Mouse (Mus musculus) megakaryocyte, adult 5-6 weeks (primary cell): Measurements from ENCODE around the gene Sowahc. TPM values are rescaled to one million over a fixed set of nuclear protein-coding genes. Genes with fewer than 3 reads are reported as not detected.
A peak's percentile ranks its signal among the peaks of the same experiment; 100 is the strongest.

Source experiments
- ATAC-seq: 2 replicates; pipeline ENCODE4 v1.8.0; 2016; ENCODE audit warnings: mild to moderate bottlenecking, inconsistent platforms; ENCODE audit not compliant: poor library complexity, severe bottlenecking
- total RNA-seq, 2 experiments: library from RNA; stranded (forward) in 1 of 2; stranded (reverse) in 1 of 2; fragments of 153-499, 151-499 nt in 1 of 2; fragments of 221-1000, 200-1000 nt in 1 of 2; gene quantifications; 2 replicates each; pipeline versions ENCODE4 v1.2.3 to v1.2.4; 2015 to 2017

Gene Sowahc
- total RNA-seq (2015), result 50.0 and 54.3 TPM in 2 replicates
- total RNA-seq (2017), result 56.0 and 68.8 TPM in 2 replicates

DNA sequence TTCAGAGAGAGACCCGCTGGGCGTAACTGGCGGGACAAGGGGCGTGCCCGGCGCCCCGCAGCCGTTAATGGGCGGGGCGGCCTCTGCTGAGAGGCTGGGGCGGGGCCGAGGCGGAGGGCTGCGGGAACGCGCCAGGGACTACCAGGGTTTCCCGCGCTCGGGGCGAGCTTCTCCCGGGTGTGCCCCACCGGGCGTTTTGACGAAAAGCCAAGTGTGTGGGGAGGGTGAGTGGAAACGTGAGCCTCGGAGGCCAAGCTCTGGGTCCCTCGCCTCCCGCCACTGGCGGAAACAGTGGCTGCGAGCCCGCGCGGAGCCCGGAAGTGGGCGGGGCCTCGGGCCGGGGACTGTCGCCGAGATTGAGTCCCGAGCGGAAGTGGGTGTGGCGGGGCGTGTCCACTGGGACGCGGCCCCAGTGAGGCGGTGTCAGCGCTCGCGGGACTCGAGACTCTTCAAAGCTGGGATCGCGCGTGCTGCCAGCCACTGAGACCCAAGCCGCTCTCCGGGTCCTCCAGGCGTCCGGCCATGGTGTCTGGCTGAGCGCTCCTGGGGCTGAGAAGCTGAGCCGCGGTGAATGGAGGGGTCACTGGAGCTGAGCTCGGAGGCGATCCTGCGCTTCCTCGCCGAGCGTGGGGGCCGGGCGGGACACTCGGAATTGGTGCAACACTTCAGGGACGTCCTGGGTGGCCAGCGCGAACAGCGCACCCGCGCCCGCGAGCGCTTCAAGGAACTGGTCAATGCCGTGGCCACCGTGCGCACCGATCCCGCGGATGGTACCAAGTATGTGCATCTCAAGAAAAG lies at the start of gene Sowahc, which contains the start of gene Sept10:
Gene Sowahc, plus strand, starts transcription at position 481 of the 798 bp plus-strand sequence.
Gene Sept10, minus strand, starts transcription at position 375 of the 798 bp plus-strand sequence.
- ATAC-seq, result peak; percentile 91

DNA sequence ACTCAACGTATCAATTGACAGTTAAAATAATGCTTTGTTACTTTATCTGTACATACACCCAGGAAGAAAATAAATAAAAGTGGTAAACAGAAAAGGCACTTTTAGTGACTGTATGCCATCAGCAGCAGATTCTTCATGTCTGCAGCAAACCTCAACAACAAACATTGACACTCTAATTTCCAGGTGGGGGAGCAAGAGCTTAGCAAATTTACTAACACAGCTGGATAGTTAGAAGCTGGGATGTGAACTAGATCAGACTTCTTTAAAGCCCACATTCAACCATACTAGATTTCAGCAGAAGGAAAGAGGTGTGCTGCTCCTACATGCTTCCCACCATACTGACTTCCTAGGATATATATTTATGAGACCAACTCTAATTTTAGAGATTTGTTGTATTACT lies 49.2 kb upstream of the Sowahc start:
- ATAC-seq, result no peak

DNA sequence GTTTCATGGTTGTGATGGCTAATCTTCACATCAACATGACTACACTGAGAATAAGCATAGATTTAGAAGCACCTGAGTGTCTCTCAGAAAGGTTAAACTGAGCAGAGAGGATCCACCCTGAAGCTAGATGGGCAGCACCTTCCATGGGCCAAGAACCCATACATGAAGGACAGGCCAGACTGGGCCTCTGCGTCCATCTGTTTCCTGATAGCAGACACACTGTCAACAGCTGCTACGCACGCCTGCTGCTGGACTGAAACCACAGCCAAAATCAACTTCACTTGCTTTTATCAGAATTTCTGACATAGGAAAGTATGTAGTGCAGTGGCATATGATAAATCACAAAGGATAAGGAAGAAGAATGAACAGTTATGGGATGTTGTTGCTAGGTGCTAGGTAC lies 42.1 kb upstream of the Sowahc start:
- ATAC-seq, result no peak

DNA sequence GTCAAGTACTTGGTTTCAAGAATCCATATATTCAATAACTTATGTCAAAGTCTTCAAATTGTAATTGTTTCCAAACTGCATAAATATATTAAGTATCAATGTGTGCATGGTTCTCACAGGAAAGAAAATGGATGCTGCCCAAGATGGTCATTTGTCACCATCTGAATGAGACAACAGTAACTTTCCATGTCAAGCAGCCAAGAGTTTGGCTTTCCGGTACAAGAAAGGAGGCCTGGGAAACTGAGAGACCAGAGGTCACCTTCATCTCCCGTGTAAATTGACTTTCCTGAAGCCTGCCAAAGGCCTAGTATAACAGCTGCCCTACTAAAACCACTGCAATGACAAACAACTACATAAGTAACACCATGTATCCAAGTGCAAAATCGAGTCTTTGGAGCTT lies 39.4 kb upstream of the Sowahc start:
- no peak for ATAC-seq

DNA sequence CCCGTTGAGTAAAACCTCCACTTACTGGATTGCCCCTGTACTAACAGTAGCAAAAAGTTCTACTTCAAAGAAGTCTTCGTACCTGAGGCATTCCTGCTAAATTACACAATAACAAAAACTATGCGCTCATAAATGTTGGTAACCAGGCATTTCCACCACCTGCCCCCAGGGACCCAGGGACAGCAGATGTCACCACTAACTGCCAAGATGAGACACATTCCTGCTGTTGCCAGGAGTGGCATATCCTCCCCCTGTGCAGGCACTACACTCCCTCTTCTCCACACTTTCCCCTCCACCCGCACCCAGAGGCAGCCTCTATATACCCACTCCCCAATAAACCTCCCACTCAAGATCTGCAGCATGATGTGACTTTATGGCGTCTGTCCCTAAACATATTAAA lies 26.9 kb upstream of the Sowahc start:
- no peak for ATAC-seq

DNA sequence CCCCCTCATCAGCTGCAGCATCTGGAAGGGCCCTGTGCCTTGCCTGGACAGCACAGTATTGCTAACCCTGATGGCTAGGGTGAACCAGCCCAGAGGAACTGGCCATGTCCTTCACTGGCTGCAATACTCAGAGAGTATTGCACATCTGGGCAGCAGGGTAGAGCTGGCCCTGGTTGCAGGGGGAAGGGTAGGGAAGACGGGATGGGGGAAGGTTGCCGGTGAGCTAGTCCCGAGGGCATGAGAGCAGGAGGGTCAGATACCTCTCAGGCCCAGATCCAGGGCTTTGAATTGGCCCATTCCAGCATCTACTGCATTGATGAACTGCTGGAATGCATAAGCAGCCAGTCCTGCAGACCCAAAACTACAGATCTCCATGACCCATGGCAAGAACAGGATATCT lies 25.0 kb upstream of the Sowahc start:
- ATAC-seq, result no peak

DNA sequence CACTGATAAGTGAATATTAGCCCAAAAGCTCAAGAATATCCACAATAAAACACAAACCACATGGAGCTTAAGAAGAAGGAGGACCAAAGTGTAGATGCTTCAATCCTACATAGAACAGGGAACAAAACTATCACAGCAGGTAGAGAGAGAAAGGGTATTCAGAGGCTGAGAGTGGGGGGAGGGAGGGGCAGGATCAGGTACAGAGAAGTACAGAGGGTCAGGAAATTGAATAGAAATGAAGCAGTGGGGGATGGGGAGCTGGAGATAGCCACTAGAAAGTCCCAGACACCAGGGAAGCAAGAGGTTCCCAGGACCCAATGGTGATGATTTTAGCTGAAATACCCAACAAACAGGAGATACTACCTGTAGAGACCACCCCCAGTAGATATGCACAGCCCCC lies 21.7 kb upstream of the Sowahc start:
- ATAC-seq, result no peak

DNA sequence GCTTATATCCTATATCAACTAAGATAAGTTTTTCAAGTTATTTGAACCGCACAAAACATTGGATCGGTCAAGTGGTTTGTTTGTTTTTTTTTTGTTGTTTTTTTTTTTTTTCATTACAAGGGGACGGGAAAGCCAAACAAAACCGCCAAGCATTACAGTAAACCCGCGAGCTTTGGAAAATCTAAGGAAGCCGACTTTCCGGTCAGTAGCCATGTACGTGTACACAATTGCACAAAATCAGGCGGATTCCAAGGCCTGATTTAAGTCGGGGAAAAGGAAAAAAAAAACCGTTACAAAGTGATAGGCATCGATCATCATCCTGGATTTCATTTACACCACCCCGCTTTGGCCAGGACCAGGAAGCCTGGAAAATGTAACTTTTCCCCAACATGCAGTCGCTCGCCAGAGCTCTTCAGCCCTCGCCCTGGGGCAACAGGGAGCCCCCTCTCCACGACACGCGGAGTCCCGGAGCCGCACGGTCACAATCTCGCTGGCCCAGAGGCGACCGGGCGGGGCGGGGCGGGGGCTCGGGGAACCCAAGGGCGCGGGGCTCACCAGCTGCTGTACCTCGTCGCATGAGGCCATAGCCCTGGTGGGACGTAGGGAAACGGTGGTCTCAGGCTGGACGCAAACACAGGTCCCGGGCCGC lies 805 bp upstream of the Sowahc start:
- ATAC-seq, result no peak; the same call in 1 of the 2 replicates

DNA sequence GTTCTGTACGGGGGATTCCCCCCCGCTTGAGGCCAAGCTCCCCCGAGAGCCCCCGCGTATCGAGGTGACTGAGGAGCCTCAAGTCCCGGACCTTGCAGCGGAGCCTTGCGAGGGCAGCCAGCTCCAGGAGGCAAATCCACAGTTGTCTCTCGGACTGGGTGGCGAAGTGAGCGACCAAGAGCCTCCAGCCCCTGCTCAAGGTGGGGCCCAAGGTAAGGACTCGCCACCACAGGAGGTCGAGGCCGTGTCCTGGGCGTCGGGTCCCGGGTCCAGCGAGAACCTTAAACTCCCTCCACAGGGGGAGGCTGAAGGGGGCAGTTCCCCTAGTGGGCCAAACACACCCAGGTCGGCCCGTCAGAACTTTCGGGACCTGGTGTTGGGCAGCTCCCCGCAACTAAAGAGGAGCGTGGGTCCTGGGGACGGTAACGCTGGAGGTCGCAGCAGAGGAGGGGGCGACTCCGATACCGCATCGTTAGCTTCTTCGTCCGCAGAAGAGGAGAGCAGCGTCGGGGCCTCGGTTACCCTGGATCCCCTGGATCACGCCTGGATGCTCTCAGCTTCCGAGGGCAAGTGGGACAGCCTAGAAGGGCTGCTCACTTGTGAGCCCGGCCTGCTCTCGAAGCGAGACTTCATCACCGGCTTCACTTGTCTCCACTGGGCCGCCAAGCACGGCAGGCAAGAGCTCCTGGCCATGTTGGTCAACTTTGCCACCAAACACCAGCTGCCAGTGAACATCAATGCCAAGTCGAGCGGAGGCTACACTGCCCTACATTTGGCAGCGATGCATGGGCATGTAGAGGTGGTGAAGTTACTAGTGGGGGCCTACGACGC lies 733 bp downstream of the Sowahc start:
- ATAC-seq, result peak; percentile 6; the same call in 1 of the 2 replicates

DNA sequence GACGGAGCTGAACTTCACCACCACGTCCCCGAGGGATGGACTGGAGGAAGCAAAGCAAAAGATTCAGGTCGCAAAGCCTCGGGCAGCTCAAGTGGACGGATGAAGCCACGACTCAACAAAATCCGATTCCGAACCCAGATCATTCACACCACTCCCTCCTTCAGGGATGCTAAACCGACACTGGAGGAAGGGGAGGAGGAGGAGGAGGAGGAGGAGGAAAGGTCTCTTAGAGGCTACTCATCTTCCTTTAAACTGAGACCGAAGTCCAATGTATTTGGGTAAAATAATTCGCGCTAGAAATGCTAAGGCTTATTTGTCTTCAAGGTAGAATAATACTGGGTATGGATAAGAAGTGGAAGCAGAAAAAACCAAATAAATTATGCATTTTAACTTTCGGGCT lies 1.5 kb downstream of the Sowahc start:
- ATAC-seq, result no peak

DNA sequence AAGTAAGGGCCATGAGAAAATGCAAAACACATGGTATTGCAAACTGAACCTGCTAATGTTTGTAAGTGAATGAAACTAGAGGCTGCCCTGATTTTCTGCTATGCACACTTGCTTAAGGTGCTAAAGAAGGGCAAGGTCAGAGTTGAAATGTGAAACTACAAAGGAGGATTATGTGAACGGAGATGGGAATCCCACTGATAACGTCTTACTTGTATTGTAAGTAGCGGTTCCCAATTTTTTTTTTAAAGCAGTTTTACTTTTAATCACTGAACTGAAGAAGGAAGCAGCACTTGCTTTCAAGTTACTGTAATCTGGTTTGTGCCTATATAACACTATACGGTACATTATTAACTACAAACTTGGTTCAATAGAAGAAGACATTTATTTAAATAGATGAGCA lies 2.1 kb downstream of the Sowahc start:
- no peak for ATAC-seq

DNA sequence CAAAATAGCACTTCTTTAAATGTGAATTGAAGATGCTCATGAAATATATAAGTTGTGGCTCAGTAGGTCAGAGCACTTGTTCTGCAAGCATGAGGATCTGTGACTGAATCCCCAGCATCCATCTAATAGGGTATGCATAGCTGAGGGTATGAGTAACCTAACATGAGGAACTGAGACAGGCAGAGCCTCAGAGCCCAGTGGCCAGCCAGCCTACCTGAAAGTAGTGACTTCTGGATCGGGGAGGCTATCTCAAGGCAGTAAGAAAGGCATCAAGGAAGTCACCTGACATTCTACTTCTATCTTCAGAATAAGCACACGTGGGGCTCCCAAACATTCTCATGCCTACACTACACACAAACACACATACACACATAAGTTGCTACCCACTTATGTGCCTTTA lies 3.4 kb downstream of the Sowahc start:
- ATAC-seq, result no peak

DNA sequence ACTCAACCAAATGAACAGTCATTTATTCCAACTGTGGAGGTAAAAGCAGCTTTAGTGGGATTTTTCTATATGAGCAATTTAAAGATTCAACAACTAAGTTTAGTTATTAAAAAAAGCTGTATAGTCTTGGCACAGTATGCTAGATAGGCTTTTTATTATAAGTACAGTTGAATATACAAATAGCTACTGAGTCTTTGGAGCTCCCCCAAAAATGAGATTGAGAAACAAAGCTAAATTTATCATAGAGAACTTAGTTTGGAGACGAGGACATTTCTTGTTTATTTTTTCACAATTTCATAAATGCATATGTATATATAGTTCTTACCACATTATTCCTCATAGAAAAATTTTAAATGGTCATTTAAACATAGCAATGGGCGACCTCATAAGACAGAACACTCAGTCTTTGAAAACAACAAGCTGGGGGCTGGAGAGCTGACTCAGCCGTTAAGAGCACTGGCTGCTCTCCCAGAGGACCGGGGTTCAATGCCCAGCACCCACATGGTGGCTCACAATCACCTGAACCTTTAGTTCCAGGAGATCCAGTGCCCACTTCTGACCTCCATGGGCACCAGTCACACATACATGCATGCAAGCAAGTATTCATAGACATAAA lies 7.6 kb downstream of the Sowahc start:
- ATAC-seq, result no peak

DNA sequence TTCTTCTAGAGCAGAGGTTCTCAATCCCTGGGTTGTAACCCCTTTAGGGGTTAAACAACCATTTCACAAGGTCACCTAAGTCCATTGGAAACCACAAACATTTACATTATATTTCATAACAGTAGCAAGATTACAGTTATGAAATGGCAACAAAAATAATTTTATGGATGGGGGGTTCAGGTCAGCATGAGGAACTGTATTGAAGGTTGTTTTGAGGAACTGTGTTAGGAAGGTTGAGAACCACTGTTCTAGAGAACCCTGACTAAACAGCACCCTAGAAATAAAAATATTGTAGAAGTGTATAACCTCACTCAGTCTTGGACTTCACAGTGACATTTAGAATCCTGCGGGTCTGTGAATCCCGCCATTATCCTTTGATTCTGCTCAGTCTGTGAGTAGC lies 13.5 kb downstream of the Sowahc start:
- ATAC-seq, result peak; percentile 35; the same call in 1 of the 2 replicates

DNA sequence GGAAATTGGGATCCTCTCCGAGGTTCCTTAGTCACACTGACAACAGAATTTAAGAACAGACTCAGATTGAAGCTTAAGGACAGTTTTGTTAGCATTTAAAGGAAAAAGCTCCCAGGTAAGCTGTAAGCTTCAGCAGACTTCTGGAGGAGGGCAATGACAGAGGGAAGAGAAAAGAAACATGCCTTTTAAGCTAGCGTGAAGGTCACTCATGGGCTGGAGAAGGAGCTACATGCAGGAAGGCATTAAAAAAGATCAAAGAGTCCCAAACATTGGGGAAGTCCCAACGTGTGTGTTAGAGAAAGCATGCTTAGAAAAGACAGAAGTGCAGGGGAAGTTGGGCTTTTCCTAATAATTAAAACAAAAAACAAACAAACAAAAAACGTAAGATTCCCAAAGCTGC lies 14.1 kb downstream of the Sowahc start:
- peak; percentile 43; the same call in 1 of the 2 replicates for ATAC-seq

DNA sequence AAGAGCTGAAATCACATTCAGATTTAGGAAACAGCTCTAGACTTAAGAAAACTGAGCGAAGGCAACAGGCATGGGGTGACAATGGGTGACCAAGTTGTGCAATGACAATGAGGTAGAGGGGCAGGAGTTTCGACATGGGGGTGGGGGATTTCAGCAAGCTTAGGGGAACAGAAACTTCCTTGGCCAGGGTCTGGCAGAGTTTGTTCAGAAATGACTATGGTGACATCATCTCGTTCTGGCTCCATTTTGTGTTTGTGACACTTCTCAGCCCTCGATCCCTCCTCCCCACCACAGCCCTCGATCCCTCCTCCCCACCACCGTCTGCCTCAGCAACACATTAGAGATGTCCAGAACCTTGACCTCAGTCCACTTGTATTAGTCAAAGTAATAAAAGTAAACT lies 14.7 kb downstream of the Sowahc start:
- peak; percentile 91 for ATAC-seq

DNA sequence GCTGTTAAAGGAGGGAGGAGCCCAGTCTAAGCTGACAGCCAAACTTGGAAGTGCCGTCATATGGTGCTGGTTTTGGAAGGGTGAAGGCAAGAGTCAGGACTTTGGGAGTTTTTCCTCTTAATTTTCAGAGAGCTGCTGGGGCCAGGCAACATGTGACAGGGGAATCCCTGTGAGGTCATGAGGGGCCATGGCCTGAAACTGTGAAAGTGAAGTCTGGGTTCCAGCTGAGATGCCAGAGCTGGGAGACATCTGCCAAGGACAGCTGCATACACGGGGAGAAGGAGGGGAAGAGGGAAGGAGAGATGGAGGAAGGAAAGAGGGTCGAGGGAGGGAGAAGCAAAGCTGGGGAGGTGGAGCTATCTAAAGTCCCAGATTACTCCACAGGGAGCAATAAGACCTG lies 16.0 kb downstream of the Sowahc start:
- no peak for ATAC-seq

DNA sequence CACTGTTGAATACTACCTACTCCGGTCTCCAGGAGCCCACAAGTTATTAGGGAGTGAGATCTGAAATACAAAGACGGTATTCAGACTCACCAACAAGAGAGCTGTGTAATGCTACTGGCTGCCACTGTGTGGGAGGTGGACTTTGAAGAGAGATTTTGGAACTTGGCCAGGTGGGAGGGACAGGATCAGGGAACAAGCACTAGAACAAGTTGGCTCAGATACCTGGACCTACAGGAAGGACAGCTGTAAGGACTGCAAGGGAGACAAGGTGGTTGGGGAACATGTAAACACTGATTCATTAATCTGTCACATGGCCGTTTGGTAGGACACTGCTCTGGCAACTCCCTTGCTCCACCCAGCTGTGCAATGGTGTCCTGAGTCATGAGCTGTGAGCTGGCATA lies 19.4 kb downstream of the Sowahc start:
- ATAC-seq, result 0 out of 2 replicates have a peak, but pooled peaks have one; percentile 37

DNA sequence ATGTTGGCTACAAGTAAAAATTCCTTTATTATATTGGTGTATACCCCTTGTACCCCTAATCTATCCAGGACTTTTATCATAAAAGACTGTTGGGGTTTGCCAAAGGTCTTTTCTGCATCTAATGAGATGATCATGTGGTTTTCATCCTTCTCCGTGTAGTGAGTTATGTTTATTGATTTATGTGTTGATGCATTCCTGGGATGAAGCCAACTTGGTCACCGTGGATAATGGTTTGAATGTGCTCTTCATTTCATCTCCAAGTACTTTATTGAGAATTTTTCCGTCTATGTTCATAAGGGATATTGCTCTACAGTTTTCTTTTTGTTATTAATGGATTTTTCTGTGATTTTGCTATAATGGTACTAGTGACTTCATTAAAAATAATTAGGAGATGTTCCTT lies 27.8 kb downstream of the Sowahc start:
- no peak for ATAC-seq

DNA sequence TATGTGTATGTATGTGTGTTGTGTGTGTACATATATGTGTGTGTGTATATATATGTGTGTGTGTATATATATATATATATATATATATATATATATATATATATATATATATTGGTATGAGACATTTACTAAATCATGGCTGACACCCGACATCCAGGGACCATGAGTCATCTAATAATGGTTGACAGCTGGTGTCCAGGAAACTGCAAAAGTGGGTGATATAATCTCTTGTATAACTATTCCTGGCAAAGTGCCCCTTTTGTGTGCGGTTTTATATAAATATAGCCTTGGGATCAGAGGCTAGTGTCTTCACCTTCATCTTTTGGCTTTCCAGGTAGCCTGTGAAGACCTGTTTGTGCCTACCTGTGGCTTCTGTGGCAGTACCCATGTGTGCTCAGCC lies 28.9 kb downstream of the Sowahc start:
- ATAC-seq, result no peak

DNA sequence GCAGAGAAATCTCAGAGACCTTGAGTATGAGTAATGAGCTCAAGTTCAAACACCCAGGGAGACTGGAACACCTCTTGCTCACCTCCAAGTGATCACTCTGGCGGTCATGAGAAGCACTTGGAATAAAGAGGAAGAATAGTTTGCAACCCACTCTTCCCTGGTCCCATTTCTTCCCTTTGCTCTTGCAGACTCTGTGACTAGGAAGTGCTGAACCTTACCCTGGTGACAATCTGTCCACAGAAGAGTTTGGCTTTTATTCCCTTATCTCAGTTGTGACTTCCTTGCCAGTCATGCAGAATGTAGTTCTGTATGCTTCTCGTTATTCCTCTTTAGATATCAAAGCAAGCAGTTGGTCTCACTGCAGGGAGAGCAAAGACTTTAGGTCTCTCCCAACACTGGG lies 30.2 kb downstream of the Sowahc start:
- ATAC-seq, result no peak
